Mouse (Mus musculus) midbrain, embryonic 11.5 days (tissue): ENCODE measurements around the gene Tent4a. TPM values are rescaled to one million over a fixed set of nuclear protein-coding genes. Genes with fewer than 3 reads are reported as not detected.

Experiments used
- ATAC-seq: fragments of 200-750 bp; cut with Nextera tagmentation; 2 replicates; pipeline ENCODE4 v1.8.0; 2017; ENCODE audit warnings: moderate TSS enrichment, moderate library complexity; ENCODE audit not compliant: low FRiP score
- DNase-seq: peaks from one replicate; pipeline ENCODE4 v3.0.0; 2015; ENCODE audit warnings: low spot score; ENCODE audit errors: missing footprints
- H3K27ac ChIP-seq: fragments of 300-500 bp; sonication (generic); 2 replicates; pipeline ENCODE4 v1.5.1; 2014; ENCODE audit warnings: low read depth, low read length
- H3K27me3 ChIP-seq: fragments of 300-500 bp; sonication (generic); 2 replicates; pipeline ENCODE4 v1.6.1; 2014; ENCODE audit warnings: mild to moderate bottlenecking, low read length, moderate library complexity, mixed read lengths; ENCODE audit not compliant: control insufficient read depth, insufficient read depth
- H3K36me3 ChIP-seq: fragments of 300-500 bp; sonication (generic); 2 replicates; pipeline ENCODE4 v1.6.1; 2014; ENCODE audit warnings: mild to moderate bottlenecking, low read length, moderate library complexity, mixed read lengths; ENCODE audit not compliant: control insufficient read depth, insufficient read depth
- H3K4me1 ChIP-seq: fragments of 300-500 bp; sonication (generic); 2 replicates; pipeline ENCODE4 v1.6.1; 2014; ENCODE audit warnings: low read length; ENCODE audit not compliant: control insufficient read depth, insufficient read depth
- H3K4me2 ChIP-seq: fragments of 300-500 bp; sonication (generic); 2 replicates; pipeline ENCODE4 v1.6.1; 2014; ENCODE audit warnings: mild to moderate bottlenecking, moderate library complexity
- H3K4me3 ChIP-seq: fragments of 300-500 bp; sonication (generic); 2 replicates; pipeline ENCODE4 v1.5.1; 2014; ENCODE audit warnings: low read depth, low read length
- H3K9ac ChIP-seq: fragments of 300-500 bp; sonication (generic); 2 replicates; pipeline ENCODE4 v1.6.1; 2014; ENCODE audit warnings: low read length
- H3K9me3 ChIP-seq: fragments of 300-500 bp; sonication (generic); 2 replicates; pipeline ENCODE4 v1.6.1; 2016; ENCODE audit warnings: low read length; ENCODE audit not compliant: control insufficient read depth
- WGBS: fragments of 180-500 bp; shearing (Covaris S2); extraction: QIAGEN DNeasy Blood & Tissue Kit; methylation state at CpG from one replicate; pipeline ENCODE4 v1.1.7; 2014; 5-methylcytosine and 5-hydroxymethylcytosine counted together
- polyA plus RNA-seq: library from polyadenylated mRNA; unstranded; fragments of >200 nt; fragmentation: Nextera tagmentation; extraction: Ambion mirVana; gene quantifications from 2 replicates; pipeline ENCODE4 v1.2.1, GENCODE M21; 2014

Tent4a gene
- polyA plus RNA-seq, 1 experiment from 2014 or later, result 6.8 TPM

- no peaks in the 10 kb centered on the region for H3K9me3 ChIP-seq
- no peaks in the 10 kb centered on the region for H3K36me3 ChIP-seq
- WGBS, result 25% methylated on average over 5 of the region's 5 CpGs
- H3K4me1 ChIP-seq, result no peaks in the 10 kb centered on the region
- ATAC-seq (no peak; the same call in 1 of the 2 replicates), DNase-seq (peak; percentile 94)
- H3K9ac ChIP-seq, result no peak overlapping the region
- H3K4me2 ChIP-seq, result no peak overlapping the region
- no peak overlapping the region for H3K4me3 ChIP-seq
- no peaks in the 10 kb centered on the region for H3K27me3 ChIP-seq
- no peak overlapping the region for H3K27ac ChIP-seq
Measured at GRCm38 (mm10) chr13:69553024-69553423, 18.6 kb upstream of the Tent4a start.

DNA sequence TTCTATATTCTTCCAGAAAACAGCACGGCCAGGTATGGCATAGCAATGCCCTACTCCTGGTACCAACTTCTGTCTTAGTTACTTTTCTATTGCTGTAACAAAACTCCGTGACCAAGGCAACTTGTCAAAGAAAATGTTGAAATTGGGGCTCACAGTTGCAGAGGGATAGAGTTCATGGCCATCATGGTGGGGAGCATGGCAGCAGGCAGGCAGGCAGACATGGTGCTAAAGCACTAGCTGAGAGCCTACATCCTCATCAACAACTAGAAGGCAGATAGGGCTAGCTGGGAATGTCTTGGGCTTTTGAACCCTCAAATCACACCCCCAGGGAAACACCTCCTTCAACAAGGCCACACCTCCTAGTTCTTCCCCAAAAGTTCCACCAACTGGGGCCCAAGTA, 16.4 kb upstream of the Tent4a start:
- H3K9me3 ChIP-seq, result no peaks in the 10 kb centered on the region
- no peaks in the 10 kb centered on the region for H3K27me3 ChIP-seq
- no peak overlapping the region for H3K9ac ChIP-seq
- H3K36me3 ChIP-seq, result no peaks in the 10 kb centered on the region
- 93% methylated on average over 2 of the region's 2 CpGs for WGBS
- no peak for ATAC-seq
- H3K4me2 ChIP-seq, result no peak overlapping the region
- no peak overlapping the region for H3K4me3 ChIP-seq
- no peak overlapping the region for H3K27ac ChIP-seq
- H3K4me1 ChIP-seq, result no peaks in the 10 kb centered on the region
- DNase-seq, result no peak

- no peaks in the 10 kb centered on the region for H3K9me3 ChIP-seq
- H3K36me3 ChIP-seq, result no peaks in the 10 kb centered on the region
- no peaks in the 10 kb centered on the region for H3K27me3 ChIP-seq
- no peak overlapping the region for H3K9ac ChIP-seq
- DNase-seq, result no peak
- H3K4me2 ChIP-seq, result no peak overlapping the region
- H3K4me1 ChIP-seq, result no peaks in the 10 kb centered on the region
- WGBS, result 54% methylated on average over 8 of the region's 8 CpGs
- no peak overlapping the region for H3K4me3 ChIP-seq
- no peak for ATAC-seq
- no peak overlapping the region for H3K27ac ChIP-seq
Measured at GRCm38 (mm10) chr13:69549980-69550379, 15.6 kb upstream of the Tent4a start.

- no peak for ATAC-seq
- Histone ChIP-seq H3K27ac (no peak overlapping the region), H3K4me3 (no peak overlapping the region), H3K36me3 (no peaks in the 10 kb centered on the region), H3K4me1 (peaks cover 3% of the 10 kb centered on the region; the same call in 1 of the 2 replicates), H3K4me2 (no peak overlapping the region), H3K27me3 (no peaks in the 10 kb centered on the region), H3K9me3 (no peaks in the 10 kb centered on the region), H3K9ac (no peak overlapping the region)
- no peak for DNase-seq
- 69% methylated on average over 16 of the region's 16 CpGs for WGBS
Measured at GRCm38 (mm10) chr13:69547488-69548180, 13.2 kb upstream of the Tent4a start.

- peak; percentile 98 for DNase-seq
- Histone ChIP-seq H3K4me2 (no peak overlapping the region), H3K4me1 (peaks cover 3% of the 10 kb centered on the region; the same call in 1 of the 2 replicates), H3K27ac (no peak overlapping the region), H3K4me3 (no peak overlapping the region), H3K36me3 (no peaks in the 10 kb centered on the region), H3K9me3 (no peaks in the 10 kb centered on the region), H3K9ac (no peak overlapping the region), H3K27me3 (peaks cover 3% of the 10 kb centered on the region; the same call in 1 of the 2 replicates)
- WGBS, result 23% methylated on average over 3 of the region's 3 CpGs
- ATAC-seq, result peak; percentile 74
Measured at GRCm38 (mm10) chr13:69545019-69545418, 10.6 kb upstream of the Tent4a start.

DNA sequence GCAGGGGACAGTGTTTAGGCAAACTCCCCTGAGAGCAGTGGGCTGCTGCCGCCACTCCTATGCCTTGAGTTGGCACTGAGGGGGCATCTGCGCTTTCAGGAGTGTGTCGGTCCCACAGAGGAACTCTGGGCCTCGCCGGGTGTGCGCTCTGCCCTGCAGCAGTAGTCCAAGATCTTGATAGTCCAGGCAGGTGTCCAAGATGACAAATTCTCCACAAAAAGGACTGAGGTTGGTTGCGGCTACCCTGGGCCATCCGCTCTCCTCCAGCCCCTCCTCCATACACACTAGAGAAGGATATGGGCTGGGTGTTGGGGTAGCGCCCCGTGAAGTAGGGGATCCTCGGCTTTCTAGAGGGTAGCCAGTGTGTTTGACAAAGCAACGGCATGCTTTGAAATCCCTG, 9.2 kb upstream of the Tent4a start:
- no peak; the same call in 1 of the 2 replicates for ATAC-seq
- Histone ChIP-seq H3K4me2 (0 out of 2 replicates have a peak overlapping the region, but pooled peaks have one; percentile 10), H3K27ac (no peak overlapping the region), H3K27me3 (peaks cover 3% of the 10 kb centered on the region; the same call in 1 of the 2 replicates), H3K36me3 (no peaks in the 10 kb centered on the region), H3K4me3 (no peak overlapping the region), H3K9ac (no peak overlapping the region), H3K9me3 (no peaks in the 10 kb centered on the region), H3K4me1 (peaks cover 8% of the 10 kb centered on the region)
- WGBS, result 48% methylated on average over 12 of the region's 12 CpGs
- DNase-seq, result peak; percentile 83

DNA sequence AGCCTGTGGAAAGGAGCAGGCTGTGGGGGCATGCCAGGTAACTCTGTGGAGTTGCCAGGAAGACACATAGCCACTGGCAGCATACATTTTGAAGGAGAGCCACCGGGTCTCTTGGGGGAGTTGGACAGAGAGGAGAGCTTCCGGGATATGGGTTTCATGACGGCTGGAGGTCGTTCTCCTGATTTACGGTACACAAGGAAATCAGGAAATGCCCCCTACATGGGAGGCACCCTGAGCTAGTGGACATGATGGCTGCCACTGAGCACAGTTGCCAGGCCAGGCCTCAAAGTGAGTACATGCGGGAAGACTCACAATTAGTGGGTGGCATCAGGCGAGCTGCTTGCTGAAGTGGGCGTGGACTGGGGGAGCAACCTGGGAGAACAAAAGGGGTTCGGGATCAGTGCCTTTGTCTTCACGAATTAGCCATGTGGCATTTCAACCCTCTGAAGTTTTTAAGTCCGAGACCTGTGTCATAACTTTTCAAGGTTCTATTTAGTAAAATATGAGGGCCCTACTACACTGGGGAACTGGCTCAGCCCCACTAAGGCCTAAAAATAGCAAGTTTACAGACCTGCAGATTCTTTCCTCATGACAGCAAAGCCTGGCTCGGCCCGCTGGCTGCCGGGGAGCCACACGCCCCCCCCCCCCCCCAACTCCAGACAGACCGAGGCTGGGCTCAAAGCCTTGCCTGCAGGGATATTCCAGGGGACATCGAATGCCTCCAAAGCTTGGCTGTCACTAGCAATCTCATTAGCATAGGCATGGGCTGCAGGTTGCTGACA, 8.3 kb upstream of the Tent4a start:
- no peak for ATAC-seq
- DNase-seq, result peak; percentile 79
- Histone ChIP-seq H3K4me3 (no peak overlapping the region), H3K36me3 (no peaks in the 10 kb centered on the region), H3K27me3 (peaks cover 3% of the 10 kb centered on the region; the same call in 1 of the 2 replicates), H3K4me2 (no peak overlapping the region), H3K9me3 (no peaks in the 10 kb centered on the region), H3K4me1 (peaks cover 13% of the 10 kb centered on the region), H3K9ac (no peak overlapping the region), H3K27ac (no peak overlapping the region)
- WGBS, result 36% methylated on average over 17 of the region's 17 CpGs

- Histone ChIP-seq H3K4me1 (peaks cover 13% of the 10 kb centered on the region), H3K9me3 (no peaks in the 10 kb centered on the region), H3K27me3 (peaks cover 3% of the 10 kb centered on the region; the same call in 1 of the 2 replicates), H3K36me3 (no peaks in the 10 kb centered on the region), H3K9ac (no peak overlapping the region), H3K4me3 (no peak overlapping the region), H3K4me2 (no peak overlapping the region), H3K27ac (no peak overlapping the region)
- DNase-seq, result no peak
- ATAC-seq, result no peak
- 75% methylated on average over 10 of the region's 10 CpGs for WGBS
Measured at GRCm38 (mm10) chr13:69541776-69542175, 7.4 kb upstream of the Tent4a start.

DNA sequence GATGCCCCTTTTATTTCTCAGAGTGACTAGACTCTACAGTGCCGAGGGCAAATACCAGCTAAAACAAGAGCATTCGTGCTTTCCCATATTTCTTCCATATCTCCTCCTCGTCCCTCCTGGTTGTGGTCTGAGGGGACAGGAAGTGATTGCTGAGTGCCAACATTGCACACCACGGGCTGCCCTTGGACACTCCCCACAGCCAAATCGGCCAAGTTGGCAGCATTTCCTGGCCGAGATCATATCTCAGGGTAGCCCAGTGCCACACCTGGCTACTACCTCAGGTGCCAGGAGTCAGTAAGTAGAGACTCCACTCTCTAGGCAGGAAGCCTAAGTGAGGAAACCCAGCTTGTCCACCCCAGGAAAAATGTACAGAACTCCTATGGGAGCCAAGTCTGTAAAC, 6.8 kb upstream of the Tent4a start:
- no peaks in the 10 kb centered on the region for H3K36me3 ChIP-seq
- no peak for ATAC-seq
- no peak overlapping the region for H3K27ac ChIP-seq
- peaks cover 3% of the 10 kb centered on the region; the same call in 1 of the 2 replicates for H3K27me3 ChIP-seq
- peaks cover 13% of the 10 kb centered on the region for H3K4me1 ChIP-seq
- H3K4me2 ChIP-seq, result no peak overlapping the region
- no peaks in the 10 kb centered on the region for H3K9me3 ChIP-seq
- no peak overlapping the region for H3K9ac ChIP-seq
- no peak for DNase-seq
- no peak overlapping the region for H3K4me3 ChIP-seq
- 82% methylated on average over 6 of the region's 6 CpGs for WGBS
